Mouse (Mus musculus) stomach, embryonic 14.5 days (tissue): ENCODE results near the gene 3110082J24Rik. TPM values are rescaled to one million over a fixed set of nuclear protein-coding genes. Genes with fewer than 3 reads are reported as not detected.

Experiments used
- ATAC-seq: fragments of 200-750 bp; cut with Nextera tagmentation; 2 replicates; pipeline ENCODE4 v1.8.0; 2017; ENCODE audit warnings: low read depth, moderate TSS enrichment; ENCODE audit not compliant: insufficient number of reproducible peaks, insufficient read depth, low FRiP score
- H3K27ac ChIP-seq: fragments of 300-500 bp; sonication (generic); 2 replicates; pipeline ENCODE4 v1.5.1; 2014; ENCODE audit warnings: mild to moderate bottlenecking, low read length, moderate library complexity, mixed read lengths
- H3K27me3 ChIP-seq: fragments of 300-500 bp; sonication (generic); 2 replicates; pipeline ENCODE4 v1.6.1; 2014; ENCODE audit warnings: low read length, control low read depth, mixed read lengths; ENCODE audit not compliant: control insufficient read depth, insufficient read depth
- H3K36me3 ChIP-seq: fragments of 300-500 bp; sonication (generic); 2 replicates; pipeline ENCODE4 v1.6.1; 2014; ENCODE audit warnings: mild to moderate bottlenecking, control low read depth, low read length, moderate library complexity, mixed read lengths; ENCODE audit not compliant: control insufficient read depth, insufficient read depth
- H3K4me1 ChIP-seq: fragments of 300-500 bp; sonication (generic); 2 replicates; pipeline ENCODE4 v1.6.1; 2014; ENCODE audit warnings: low read length, control low read depth, mixed read lengths; ENCODE audit not compliant: control insufficient read depth, insufficient read depth
- H3K4me2 ChIP-seq: fragments of 300-500 bp; sonication (generic); replicated peaks from 2 replicates; pipeline ENCODE4 v1.6.1; 2014; ENCODE audit warnings: low read depth, low read length, control low read depth
- H3K4me3 ChIP-seq: fragments of 300-500 bp; sonication (generic); 2 replicates; pipeline ENCODE4 v1.5.1; 2014; ENCODE audit warnings: low read depth, low read length, control low read depth
- H3K9ac ChIP-seq: fragments of 300-500 bp; sonication (generic); replicated peaks from 2 replicates; pipeline ENCODE4 v1.6.1; 2014; ENCODE audit warnings: low read depth, mild to moderate bottlenecking, control low read depth, low read length, moderate library complexity, mixed read lengths
- H3K9me3 ChIP-seq: fragments of 300-500 bp; sonication (generic); 2 replicates; pipeline ENCODE4 v1.6.1; 2016; ENCODE audit warnings: low read depth, low read length, control low read depth; ENCODE audit not compliant: control insufficient read depth
- WGBS: fragments of 180-500 bp; shearing (Covaris S2); extraction: QIAGEN DNeasy Blood & Tissue Kit; methylation state at CpG from one replicate; pipeline ENCODE4 v1.1.7; 2014; 5-methylcytosine and 5-hydroxymethylcytosine counted together
- polyA plus RNA-seq: library from polyadenylated mRNA; unstranded; fragments of >200 nt; fragmentation: Nextera tagmentation; extraction: Ambion mirVana; gene quantifications from 2 replicates; pipeline ENCODE4 v1.2.1, GENCODE M21; 2014

The 3110082J24Rik gene
- not detected in 2 replicates for polyA plus RNA-seq

DNA sequence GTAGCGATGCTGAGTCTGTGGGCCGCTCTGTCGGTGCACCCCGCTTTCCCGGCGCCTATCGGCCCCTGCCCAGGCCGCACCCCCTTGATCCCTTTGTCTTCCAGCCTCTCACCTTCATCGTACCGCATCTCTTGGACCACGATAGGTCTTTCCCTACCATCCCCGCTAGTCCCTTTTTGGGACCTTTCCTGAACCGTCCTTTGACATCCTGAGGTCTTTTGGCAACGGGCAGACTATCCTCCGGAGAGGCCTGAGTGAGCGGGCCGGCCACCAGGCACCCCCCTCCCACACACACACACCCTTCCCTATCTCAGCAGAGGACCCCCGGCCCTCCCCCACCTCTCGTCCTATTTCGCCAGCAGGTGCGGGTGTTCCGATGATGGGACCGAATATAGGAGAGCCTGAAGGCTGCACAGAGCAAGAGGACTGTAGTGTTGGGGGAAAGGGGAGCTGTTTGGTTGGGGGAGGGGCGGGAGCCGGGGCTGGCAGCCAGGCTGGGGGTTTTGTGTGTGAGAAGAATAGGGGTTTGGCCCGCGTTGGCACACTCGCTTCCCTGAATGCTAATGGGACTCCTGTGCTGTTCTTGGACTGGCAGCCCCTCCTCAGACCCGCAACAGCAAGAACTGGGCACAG, at the start of gene 3110082J24Rik:
3110082J24Rik (minus strand) TSS at position 419 of the 633 bp plus-strand sequence.
- H3K4me1 ChIP-seq: peaks cover 7% of the 10 kb centered on the region
- no peaks in the 10 kb centered on the region for H3K36me3 ChIP-seq
- H3K9me3 ChIP-seq: no peaks in the 10 kb centered on the region
- H3K27me3 ChIP-seq: peaks cover 7% of the 10 kb centered on the region
- H3K4me3 ChIP-seq: peak within 1 kb of the TSS; percentile 41
- peak within 1 kb of the TSS; percentile 89 for H3K4me2 ChIP-seq
- ATAC-seq: no peak
- H3K9ac ChIP-seq: no peak within 1 kb of the TSS; the same call in 1 of the 2 replicates
- H3K27ac ChIP-seq: no peak within 1 kb of the TSS
- WGBS: 3% methylated on average over 29 of the region's 29 CpGs

DNA sequence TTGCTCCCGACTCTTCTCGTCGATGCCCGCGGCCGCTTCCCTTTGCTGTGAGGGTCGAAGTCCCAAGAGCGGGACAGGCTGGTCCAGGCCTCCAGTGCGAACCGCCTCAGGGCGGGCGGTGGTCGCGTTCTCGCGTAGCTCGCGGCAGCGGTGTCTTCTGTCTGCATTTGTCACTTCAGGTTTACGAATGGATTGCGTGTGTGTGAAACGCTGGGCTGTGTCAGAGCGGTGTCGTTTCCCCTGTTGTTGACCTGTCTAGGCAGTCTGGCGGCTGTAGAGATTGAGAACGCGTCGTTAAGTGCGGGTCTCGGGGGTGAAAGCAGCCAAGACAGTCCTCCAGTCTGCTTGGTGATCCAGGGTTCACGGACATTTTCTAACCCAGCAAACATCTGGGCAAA, 49.5 kb upstream of the 3110082J24Rik start:
- Histone ChIP-seq H3K27me3 (no peaks in the 10 kb centered on the region), H3K9me3 (no peaks in the 10 kb centered on the region), H3K27ac (peak overlapping the region; percentile 81), H3K36me3 (no peaks in the 10 kb centered on the region), H3K9ac (peak overlapping the region; percentile 68), H3K4me2 (peak overlapping the region; percentile 74), H3K4me1 (no peaks in the 10 kb centered on the region; the same call in 1 of the 2 replicates), H3K4me3 (peak overlapping the region; percentile 93)
- WGBS: under 1% methylated on average over 31 of the region's 31 CpGs
- 0 out of 2 replicates have a peak, but pooled peaks have one; percentile 53 for ATAC-seq

- ATAC-seq: peak; percentile 91
- WGBS: 0% methylated on average over 53 of the region's 53 CpGs
- H3K27ac ChIP-seq: peak within 1 kb of the TSS; percentile 81
These were observed 48.8 kb upstream of the 3110082J24Rik start, which contains the start of the genes Hadha and Hadhb for GRCm38 (mm10) chr5:30154474-30155394. Gene Hadha, minus strand, starts transcription at chr5:30155162. Gene Hadhb, plus strand, starts transcription at chr5:30155248.

DNA sequence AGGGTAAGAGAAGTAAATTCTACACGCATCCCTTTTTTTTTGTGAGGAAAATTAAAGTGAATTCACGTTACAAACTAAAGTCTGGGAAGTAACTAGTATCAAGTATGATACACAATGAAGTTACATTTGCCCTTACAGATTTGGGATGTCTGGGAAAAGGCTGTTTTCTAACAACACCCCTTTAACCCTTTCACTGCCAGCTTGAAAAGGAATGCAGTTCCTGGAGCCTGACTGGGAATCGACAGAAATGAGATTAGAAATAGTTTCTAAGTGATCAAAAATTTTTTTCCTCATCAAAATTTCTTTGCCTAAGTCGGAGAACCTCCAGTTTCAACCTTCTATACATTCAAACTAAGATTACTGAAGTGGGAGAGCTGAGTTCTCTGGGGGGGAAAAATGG, 48.1 kb upstream of the 3110082J24Rik start:
- Histone ChIP-seq H3K4me3 (peak overlapping the region; percentile 93), H3K27me3 (no peaks in the 10 kb centered on the region), H3K9me3 (no peaks in the 10 kb centered on the region), H3K27ac (no peak overlapping the region; the same call in 1 of the 2 replicates), H3K9ac (peak overlapping the region; percentile 68), H3K4me1 (no peaks in the 10 kb centered on the region; the same call in 1 of the 2 replicates), H3K36me3 (no peaks in the 10 kb centered on the region; the same call in 1 of the 2 replicates), H3K4me2 (peak overlapping the region; percentile 74)
- ATAC-seq: no peak
- 18% methylated on average over 4 of the region's 4 CpGs for WGBS

More at GRCm38 (mm10) chr5:30154474-30155394, 48.8 kb upstream of the 3110082J24Rik start, which contains the start of the genes Hadha and Hadhb:
- peak within 1 kb of the TSS; percentile 74 for H3K4me2 ChIP-seq
- peak within 1 kb of the TSS; percentile 93 for H3K4me3 ChIP-seq
- H3K27me3 ChIP-seq: no peaks in the 10 kb centered on the region
- no peaks in the 10 kb centered on the region; the same call in 1 of the 2 replicates for H3K4me1 ChIP-seq
- no peaks in the 10 kb centered on the region for H3K9me3 ChIP-seq
- H3K36me3 ChIP-seq: no peaks in the 10 kb centered on the region; the same call in 1 of the 2 replicates
- H3K9ac ChIP-seq: peak within 1 kb of the TSS; percentile 68

GRCm38 (mm10) chr5:30153222-30153621, 47.3 kb upstream of the 3110082J24Rik start:
- no peaks in the 10 kb centered on the region; the same call in 1 of the 2 replicates for H3K36me3 ChIP-seq
- WGBS: 79% methylated on average over 2 of the region's 2 CpGs
- H3K9ac ChIP-seq: no peak overlapping the region
- H3K4me1 ChIP-seq: no peaks in the 10 kb centered on the region; the same call in 1 of the 2 replicates
- no peaks in the 10 kb centered on the region for H3K9me3 ChIP-seq
- H3K27ac ChIP-seq: no peak overlapping the region
- no peaks in the 10 kb centered on the region for H3K27me3 ChIP-seq
- H3K4me3 ChIP-seq: no peak overlapping the region
- H3K4me2 ChIP-seq: no peak overlapping the region
- ATAC-seq: no peak

- no peaks in the 10 kb centered on the region; the same call in 1 of the 2 replicates for H3K4me1 ChIP-seq
- no peaks in the 10 kb centered on the region; the same call in 1 of the 2 replicates for H3K36me3 ChIP-seq
- ATAC-seq: no peak
- H3K9me3 ChIP-seq: no peaks in the 10 kb centered on the region
- H3K27ac ChIP-seq: no peak overlapping the region
- H3K9ac ChIP-seq: no peak overlapping the region
- WGBS: 82% methylated on average over 1 of the region's 1 CpGs
- H3K4me2 ChIP-seq: no peak overlapping the region
- no peaks in the 10 kb centered on the region for H3K27me3 ChIP-seq
- no peak overlapping the region for H3K4me3 ChIP-seq
These were observed 46.5 kb upstream of the 3110082J24Rik start for GRCm38 (mm10) chr5:30152413-30152812.

- no peak for ATAC-seq
- Histone ChIP-seq H3K4me3 (no peak overlapping the region), H3K27me3 (no peaks in the 10 kb centered on the region), H3K36me3 (no peaks in the 10 kb centered on the region; the same call in 1 of the 2 replicates), H3K4me2 (no peak overlapping the region), H3K9ac (no peak overlapping the region), H3K27ac (no peak overlapping the region), H3K4me1 (no peaks in the 10 kb centered on the region; the same call in 1 of the 2 replicates), H3K9me3 (no peaks in the 10 kb centered on the region)
- WGBS: 71% methylated on average over 4 of the region's 4 CpGs
These were observed 46.1 kb upstream of the 3110082J24Rik start for GRCm38 (mm10) chr5:30152007-30152406.
